Mouse (Mus musculus) mature B cell (primary cell): Measurements from ENCODE around the gene Aloxe3.

Source experiments
- in situ Hi-C: fragments of 300-500 bp; cut with MboI; formaldehyde crosslinking; loops from 2 replicates; pipeline ENCODE4 v1.14.3; 2019

Aloxe3 gene

DNA sequence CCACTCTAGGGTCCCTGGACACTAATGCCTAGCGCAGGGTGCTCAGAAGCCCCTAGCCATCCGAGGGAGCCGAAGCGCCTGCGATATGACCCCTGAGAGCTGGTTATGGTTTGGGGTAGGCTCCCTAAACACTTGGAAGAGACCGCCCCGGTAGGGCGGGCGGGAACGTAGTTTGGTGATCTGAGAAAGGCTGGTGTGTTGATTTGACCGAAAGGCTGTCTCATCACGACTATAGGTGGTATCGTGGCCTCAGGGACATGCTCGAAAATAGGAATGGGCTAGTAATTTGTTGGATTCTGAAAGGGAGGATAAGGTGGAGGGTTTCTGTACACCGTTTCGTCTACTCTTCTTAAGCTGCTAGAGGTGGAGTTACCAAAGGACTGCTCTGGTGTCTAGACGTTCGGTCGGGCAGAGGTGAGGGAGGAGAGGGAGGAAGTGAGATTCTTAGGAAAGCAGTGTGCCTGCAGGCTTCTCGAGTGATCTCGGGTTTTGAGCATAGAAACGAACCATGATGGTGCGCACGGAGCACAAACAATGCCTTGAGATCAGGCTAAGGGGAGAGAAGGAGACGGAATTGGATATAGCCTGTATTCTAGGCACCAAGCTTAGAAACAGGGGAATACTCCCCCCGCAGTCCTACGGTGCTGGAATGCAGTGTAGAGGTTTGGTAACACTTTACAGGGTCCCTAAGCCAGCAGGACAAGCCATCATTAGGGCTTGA, 30.0 kb upstream of the Aloxe3 start:
- in situ Hi-C loops = no loop called here

DNA sequence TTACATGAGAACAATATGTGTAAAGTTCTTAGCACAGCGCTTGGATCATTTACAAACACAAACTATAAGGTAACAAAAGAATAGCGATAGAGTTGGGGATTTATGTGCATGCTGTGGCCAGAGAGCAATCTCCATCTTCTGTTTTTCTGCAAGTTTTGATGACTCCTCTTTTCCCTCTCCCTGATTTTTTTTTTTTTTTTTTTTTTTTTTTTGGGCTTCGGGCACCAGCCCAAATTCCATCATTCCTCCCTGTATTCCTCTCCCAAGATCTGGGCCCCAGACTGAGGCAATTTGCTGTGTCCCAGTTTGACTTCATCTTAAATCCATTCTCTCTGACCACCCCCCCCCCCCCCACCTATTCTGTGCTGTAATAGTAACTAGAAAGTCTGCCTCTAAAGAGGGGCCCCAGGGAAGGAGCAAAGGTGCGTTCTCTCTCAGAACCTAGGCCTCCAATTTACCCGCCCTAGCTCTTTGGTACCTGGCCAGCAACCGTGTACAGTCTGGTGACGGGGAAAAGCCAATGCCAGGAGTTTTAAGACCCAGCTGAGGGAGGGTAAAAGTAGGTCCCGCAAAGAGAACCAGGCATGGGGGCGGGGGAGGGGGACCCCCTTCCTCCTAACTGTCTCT, 29.2 kb upstream of the Aloxe3 start:
- in situ Hi-C loops = no loop called here

DNA sequence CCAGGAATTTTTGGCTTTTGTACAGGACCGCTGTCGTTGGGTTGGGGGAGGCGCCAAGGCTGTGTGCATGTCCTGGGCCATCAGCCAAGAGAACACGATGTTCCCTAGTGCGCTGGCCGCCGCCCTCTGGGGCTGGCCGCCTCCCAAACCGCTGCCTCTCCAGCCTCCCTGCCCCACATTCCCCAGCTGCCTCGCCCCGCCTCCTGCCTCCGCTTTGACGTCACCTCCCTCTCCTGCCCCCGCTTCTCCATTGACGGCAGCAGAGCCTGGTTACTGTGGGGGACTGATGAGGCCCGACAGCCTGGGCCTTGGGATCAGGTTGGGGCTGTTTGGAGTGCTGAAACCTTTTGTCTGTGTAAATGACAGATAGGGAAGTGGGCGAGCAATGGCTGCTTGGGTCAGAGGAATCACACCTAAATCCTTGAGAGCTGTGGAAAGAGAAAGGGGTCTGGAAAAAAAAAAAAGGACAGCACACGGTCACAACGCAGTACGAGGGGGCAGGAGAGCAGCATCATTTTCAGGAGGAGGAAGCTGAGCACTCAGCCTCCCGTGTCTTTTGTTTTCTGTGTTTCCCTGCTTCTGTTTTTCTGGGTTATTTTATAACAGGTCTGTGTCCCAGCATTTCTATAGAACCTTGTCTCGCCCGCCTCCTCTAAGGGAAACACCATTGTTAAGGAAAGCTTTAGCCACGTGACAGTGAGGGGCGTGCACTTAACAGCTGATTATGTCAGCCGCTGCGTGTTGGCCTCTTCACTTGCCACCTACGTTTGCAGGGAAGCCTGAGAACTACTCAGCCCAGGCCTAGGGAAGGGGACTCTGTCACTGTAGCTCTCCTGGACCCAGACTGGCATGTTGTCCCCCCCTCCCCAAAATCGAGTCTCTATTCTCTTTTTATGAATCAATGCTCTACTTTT, 28.5 kb upstream of the Aloxe3 start:
- in situ Hi-C loops = no loop called here

DNA sequence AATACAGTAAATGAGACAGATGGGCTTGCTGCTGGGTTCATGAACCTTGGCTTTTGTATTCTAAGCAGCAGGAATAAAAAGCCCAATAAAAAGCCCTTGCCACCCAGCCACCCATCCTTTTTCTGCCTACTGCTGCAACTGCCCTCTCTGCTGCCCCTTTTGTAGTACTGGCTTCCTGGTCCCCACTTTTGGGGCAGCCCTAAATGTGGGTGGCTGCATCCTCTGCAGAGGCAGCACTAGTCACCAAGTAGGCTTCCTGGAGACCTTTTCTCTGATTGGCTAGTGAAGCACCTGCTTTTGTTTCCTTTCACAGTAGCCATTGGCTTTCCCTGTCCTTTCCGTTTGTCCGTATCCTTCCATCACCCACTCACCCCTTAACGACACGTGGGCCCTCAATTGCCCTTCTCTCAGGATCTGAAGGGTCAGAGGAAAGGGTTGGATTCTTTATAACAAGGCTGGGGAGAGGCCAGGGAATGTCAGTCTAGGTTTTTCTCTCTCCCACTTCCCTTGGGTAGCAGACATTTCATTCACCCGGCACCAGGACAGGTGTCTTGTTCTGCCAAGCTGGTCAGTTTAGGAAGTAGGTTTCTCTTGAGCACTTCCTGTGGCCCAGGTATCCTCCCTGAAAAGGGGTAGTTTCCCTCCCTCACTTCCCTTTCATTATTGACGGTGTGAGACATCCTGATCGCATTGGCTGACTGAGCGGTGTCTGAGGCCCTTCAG, 27.5 kb upstream of the Aloxe3 start:
- in situ Hi-C loops = no loop called here

DNA sequence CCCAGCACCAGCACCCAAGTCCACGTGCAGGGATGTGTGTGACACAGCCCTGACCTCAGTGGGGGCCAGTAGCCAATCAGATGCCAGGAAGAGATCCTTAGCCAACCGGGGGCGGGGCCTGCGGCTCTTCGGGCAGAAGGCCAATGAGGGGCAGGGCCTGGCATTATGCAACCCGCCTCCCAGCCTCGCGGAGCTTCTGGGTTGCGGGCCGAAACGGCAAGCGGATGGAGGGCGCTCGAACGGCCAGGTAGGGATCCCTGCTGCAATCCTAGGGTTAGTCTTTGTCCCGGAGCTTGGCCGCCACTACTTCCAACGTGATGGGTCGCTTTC, 27.0 kb upstream of the Aloxe3 start:
- in situ Hi-C loops = no loop called here

DNA sequence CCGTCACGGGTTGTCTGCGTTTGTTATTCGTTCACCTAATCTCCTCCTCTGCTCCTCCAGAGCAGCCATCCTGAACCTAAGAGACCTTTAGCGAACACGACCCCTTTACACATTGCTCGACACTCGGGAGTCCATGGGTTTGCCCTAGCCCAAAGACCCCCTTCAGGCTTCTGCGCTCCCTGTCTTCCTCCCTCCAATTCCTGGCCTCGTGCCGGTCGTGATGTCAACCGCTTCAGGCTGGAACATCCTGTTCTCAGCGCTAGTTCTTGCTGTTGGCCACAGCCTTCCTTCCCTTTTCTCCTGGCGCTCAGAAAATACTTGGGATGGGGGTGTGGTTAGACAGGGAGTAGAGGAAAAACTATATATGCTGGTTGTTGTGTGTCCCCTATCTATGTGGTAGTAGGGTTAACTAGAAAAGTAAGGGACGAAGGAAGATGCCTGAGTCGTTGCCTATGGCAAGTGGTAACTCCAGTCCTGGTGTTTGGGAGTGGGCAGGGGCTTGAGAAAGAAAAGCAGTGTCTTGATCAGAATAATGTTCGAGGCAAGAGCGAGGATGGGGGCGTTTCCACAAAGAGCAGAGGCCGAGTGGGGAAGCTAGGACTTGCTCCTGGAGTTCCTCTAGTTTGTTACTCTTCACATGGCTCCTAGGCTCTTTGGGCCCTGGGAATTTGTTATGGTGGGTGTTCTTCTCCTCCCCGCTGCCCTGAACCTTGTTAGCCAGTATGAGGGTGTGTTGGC, 26.4 kb upstream of the Aloxe3 start:
- in situ Hi-C loops = no loop called here

DNA sequence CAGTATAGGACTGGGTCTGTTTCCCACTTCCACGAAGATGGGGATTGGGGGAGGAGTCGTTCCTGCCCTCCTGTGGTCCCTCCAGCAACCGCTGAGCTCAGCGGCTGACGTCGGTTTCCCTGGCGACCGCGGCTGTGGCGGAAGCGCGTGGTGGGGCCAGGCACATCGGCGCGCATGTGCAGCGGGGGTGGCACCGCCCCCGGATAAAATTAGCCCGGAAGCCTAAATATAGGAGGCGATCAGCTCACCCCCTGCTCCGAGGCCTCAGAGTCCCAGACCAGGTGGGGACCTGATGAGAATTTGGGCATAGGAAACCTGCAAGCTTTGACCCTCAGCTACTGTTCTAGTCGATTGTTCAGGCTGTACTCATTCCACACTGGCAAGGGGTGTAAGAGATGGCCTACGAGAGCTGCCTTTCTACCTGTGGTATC, 25.8 kb upstream of the Aloxe3 start:
- in situ Hi-C loops = no loop called here

DNA sequence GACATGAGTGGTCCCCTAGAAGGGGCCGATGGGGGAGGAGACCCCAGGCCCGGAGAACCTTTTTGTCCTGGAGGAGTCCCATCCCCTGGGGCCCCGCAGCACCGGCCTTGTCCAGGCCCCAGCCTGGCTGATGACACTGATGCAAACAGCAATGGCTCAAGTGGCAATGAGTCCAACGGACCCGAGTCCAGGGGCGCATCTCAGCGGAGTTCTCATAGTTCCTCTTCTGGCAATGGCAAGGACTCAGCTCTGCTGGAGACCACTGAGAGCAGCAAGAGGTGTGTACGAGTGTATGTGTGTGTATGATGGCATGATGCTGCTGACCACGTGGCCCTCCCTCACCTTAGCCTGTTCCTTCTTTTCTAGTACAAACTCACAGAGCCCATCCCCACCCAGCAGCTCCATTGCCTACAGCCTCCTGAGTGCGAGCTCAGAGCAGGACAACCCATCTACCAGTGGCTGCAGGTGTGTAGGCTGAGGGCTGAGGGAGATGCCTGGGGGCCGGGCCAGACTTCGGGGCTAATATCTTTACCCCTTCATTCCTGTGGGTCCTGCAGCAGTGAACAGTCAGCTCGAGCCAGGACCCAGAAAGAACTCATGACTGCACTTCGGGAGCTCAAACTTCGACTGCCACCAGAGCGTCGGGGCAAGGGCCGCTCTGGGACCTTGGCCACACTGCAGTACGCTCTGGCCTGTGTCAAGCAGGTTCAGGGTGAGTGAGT, 24.9 kb upstream of the Aloxe3 start:
- in situ Hi-C loops = no loop called here

DNA sequence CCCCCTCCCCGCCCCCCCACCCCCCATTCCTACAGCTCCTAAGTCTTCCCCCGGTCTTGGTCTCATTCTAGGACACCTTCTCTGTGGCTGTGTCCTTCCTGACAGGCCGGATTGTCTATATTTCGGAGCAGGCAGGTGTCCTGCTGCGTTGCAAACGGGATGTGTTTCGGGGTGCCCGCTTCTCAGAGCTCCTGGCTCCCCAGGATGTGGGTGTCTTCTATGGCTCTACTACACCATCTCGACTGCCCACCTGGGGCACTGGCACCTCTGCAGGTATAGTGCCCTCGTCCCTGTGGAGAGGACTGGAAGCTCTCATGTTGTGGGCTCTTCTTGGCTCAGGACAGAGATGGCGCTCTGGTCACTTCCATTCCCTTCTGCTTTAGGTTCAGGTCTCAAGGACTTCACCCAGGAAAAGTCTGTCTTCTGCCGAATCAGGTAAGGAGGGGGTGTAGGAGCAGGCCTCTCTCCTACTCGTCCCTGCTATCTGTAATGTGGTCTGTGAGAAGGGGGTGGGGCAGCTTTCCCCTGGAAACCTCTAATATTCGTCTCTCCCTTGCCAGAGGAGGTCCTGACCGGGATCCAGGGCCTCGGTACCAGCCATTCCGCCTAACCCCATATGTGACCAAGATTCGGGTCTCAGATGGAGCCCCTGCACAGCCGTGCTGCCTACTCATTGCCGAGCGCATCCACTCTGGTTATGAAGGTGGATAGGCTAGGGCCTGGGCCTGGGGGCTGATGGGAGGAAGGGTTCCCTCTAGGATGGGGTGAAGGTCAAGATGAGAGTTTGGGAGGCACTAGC, 23.9 kb upstream of the Aloxe3 start:
- in situ Hi-C loops = no loop called here

DNA sequence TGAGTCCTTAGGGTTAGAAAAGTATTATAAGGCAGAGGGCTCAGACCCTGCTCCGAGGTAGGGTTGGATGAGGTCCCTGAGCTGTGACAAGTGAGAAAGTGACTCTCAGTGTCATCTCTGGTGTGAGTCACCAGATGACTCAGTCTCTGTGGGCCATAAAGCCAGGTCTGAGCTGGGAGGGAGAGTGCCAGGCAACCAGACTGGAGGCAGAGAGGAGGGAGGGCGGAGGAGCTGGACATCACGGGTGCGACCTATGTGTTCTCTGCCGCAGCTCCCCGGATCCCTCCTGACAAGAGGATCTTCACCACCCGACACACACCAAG, 23.3 kb upstream of the Aloxe3 start:
- in situ Hi-C loops = no loop called here

DNA sequence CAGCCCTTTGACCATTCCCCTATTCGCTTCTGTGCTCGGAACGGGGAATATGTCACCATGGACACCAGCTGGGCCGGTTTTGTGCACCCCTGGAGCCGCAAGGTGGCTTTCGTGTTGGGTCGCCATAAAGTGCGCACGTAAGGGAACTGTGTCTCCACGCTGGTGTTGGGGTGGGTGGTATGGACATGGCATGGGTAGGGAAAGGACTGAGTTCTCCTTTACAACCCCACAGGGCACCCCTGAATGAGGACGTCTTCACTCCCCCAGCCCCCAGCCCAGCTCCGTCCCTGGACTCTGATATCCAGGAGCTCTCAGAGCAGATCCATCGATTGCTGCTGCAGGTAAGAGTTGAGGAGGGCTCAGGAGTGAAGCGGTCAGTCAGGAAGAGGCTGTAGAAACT, 22.6 kb upstream of the Aloxe3 start:
- in situ Hi-C loops = no loop called here

DNA sequence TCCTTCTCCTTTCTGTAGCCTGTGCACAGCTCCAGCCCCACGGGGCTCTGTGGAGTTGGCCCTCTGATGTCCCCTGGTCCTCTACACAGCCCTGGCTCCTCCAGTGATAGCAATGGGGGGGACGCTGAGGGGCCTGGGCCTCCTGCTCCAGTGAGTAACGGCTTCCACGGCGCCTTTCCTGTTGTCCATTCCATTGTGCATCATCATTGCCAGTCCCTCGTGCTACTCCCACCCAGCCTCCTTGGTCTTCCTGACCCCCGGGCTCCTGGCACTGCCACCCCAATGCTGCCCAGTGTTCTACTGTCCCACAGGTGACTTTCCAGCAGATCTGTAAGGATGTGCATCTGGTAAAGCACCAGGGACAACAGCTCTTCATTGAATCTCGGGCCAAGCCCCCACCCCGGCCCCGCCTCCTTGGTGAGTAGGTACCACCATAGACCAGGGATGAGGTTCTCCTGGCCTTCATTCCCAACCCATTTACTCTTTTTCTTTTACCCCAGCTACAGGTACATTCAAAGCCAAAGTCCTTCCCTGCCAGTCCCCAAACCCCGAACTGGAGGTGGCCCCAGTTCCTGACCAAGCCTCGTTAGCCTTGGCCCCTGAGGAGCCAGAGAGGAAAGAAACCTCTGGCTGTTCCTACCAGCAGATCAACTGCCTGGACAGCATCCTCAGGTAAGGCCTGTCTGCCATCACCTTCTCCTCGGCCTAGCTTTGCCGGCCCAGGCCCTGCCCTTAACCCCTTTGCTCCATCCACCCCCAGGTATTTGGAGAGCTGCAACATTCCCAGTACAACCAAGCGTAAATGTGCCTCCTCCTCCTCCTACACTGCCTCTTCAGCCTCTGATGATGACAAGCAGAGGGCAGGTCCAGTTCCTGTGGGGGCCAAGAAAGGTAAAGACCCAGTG, 21.9 kb upstream of the Aloxe3 start:
- in situ Hi-C loops = no loop called here

DNA sequence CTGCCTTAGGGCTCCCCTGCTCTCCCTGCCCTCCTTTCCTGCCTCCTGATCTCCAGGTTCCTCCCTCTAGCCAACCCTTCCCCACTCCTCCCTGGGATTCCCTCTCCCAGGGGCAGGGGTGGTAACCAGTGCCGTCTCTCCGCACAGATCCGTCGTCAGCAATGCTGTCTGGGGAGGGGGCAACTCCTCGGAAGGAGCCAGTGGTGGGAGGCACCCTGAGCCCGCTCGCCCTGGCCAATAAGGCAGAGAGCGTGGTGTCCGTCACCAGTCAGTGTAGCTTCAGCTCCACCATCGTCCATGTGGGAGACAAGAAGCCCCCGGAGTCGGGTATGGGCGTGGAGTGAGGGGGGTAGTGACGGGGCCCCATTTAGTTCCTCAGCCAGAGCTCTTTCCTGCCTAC, 21.2 kb upstream of the Aloxe3 start:
- in situ Hi-C loops = no loop called here

DNA sequence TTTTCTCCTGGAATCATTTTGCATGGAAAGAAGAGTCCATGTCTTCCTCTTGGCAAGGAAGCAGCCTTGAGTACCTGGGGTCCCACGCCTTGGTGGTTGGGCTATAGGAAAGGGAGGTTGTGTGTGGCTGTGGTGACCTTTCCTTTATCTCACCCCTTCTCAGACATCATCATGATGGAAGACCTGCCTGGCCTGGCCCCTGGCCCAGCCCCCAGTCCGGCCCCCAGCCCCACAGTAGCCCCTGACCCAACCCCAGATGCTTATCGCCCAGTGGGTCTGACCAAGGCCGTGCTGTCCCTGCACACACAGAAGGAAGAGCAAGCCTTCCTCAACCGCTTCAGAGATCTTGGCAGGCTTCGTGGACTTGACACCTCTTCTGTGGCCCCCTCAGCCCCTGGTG, 20.5 kb upstream of the Aloxe3 start:
- in situ Hi-C loops = no loop called here

DNA sequence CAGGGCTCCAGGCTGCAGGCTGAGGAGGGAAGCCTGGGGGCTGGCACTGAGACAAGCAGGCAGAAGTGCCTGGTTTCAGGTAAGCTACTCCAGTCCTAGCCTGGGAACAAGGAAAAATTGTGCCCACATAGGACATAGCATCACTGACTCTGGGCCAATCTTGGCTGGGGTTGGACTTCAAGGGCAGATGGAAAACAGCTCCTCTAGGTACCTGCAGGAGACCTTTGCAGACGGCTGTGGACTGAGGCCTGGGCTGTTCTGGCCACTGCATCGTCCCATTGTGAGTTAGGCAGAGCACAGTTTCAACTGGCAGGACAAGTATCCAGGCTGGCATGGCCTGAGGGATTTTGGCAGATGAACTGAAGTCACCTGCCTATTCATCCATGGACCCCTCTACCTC, 19.9 kb upstream of the Aloxe3 start:
- in situ Hi-C loops = no loop called here

DNA sequence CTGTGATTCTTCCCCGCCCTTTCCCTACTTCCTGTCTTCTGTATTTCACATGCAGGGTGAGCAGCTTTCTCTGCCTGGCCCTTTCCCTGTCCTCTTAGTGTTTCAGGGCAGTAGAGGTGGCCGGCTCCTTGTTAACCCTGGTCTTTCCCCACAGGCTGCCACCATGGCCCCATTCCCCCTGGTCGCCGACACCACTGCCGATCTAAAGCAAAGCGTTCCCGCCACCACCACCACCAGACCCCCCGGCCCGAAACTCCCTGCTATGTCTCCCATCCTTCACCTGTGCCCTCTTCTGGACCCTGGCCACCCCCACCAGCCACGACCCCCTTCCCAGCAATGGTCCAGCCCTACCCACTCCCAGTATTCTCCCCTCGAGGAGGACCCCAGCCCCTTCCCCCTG, 19.4 kb upstream of the Aloxe3 start:
- in situ Hi-C loops = no loop called here

DNA sequence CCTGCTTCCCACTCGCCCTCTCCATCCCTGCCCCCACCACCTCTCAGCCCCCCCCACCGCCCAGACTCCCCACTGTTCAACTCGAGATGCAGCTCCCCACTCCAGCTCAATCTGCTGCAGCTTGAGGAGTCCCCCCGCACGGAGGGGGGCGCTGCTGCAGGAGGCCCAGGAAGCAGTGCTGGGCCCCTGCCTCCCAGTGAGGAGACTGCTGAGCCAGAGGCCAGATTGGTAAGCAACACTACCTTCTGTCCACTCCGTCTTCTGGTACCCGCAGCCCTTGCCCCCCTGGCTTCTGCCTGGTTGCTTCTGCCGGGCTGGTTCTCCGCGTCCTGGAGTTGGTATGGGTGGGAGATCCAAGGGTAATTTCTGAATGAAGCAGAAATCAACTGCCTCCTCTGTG, 18.9 kb upstream of the Aloxe3 start:
- in situ Hi-C loops = no loop called here

DNA sequence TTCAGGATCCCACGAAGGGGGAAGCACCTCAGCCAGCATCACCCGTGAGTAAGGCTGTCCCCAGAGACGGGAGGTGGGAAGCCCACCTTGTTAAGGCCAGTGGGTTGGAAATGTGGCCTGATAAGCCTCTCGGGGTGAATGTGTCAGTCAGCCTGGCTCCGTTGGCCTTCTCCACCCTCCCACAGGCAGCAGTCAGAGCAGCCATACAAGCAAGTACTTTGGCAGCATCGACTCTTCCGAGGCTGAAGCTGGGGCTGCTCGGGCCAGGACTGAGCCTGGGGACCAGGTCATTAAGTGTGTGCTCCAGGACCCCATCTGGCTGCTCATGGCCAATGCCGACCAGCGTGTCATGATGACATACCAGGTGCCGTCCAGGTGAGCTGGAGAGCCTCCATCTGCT, 18.0 kb upstream of the Aloxe3 start:
- in situ Hi-C loops = no loop called here

DNA sequence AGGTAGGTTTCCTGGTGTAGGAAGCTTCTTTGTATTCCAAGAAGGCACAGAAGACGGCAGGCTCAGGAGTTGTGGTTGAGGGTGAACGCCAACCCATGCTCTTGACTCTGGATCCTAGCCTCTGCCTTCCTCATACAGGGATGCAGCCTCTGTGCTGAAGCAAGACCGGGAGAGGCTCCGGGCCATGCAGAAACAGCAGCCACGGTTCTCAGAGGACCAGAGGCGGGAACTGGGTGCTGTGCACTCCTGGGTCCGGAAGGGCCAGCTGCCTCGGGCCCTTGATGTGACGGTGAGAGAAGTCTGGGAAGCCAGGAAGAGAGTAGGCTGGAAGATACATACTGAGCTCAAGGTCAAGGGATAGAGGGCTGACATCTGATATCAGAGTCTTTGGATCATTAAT, 17.5 kb upstream of the Aloxe3 start:
- in situ Hi-C loops = no loop called here
